Mouse (Mus musculus): ENCODE measurements at regions not wholly inside any gene's neighbourhood (a gene's known extent, or its start where the extent isn't known, plus 50 kb on each side); places are given as distances from the start of the nearest gene placed in this dataset.
A peak's percentile ranks its signal among the peaks of the same experiment; 100 is the strongest.
"Not testable (repeated sequence)": the region's sequence is repeated elsewhere in the genome, so short reads cannot be mapped to it uniquely, and the experiment has no call there.

GRCm38 (mm10) chr9:17987606-17988005, 304.3 kb upstream of the Chordc1 start:
- no peaks in the 10 kb centered on the region for H3K36me3 ChIP-seq (ENCODE audit: control insufficient read depth, insufficient read depth, low read length)
- H3K27ac ChIP-seq (ENCODE audit: low read depth, low read length), result no peak overlapping the region
- no peak overlapping the region for H3K4me3 ChIP-seq (ENCODE audit: low read depth, low read length)
- no peak overlapping the region for H3K4me2 ChIP-seq (ENCODE audit: low read depth, low read length)
- H3K27me3 ChIP-seq (ENCODE audit: control insufficient read depth, insufficient read depth, low read length), result no peaks in the 10 kb centered on the region
- no peak overlapping the region for H3K9ac ChIP-seq (replicated peaks; ENCODE audit: low read depth, low read length)
- H3K9me3 ChIP-seq (ENCODE audit: control insufficient read depth, low read length), result no peaks in the 10 kb centered on the region
- no peaks in the 10 kb centered on the region for H3K4me1 ChIP-seq (ENCODE audit: control insufficient read depth, insufficient read depth, low read length)
- WGBS, result 91% methylated on average over 5 of the region's 5 CpGs
- ATAC-seq (ENCODE audit: low read depth), result no peak

- Histone ChIP-seq H3K4me3 (ENCODE audit: low read depth, low read length) (no peak overlapping the region), H3K4me2 (ENCODE audit: low read depth, low read length) (no peak overlapping the region), H3K4me1 (ENCODE audit: control insufficient read depth, insufficient read depth, low read length) (no peaks in the 10 kb centered on the region), H3K27me3 (ENCODE audit: control insufficient read depth, insufficient read depth, low read length) (no peaks in the 10 kb centered on the region), H3K9me3 (ENCODE audit: control insufficient read depth, low read length) (no peaks in the 10 kb centered on the region), H3K9ac (replicated peaks; ENCODE audit: low read depth, low read length) (no peak overlapping the region), H3K36me3 (ENCODE audit: control insufficient read depth, insufficient read depth, low read length) (no peaks in the 10 kb centered on the region), H3K27ac (ENCODE audit: low read depth, low read length) (no peak overlapping the region)
- peak; percentile 81 for ATAC-seq (ENCODE audit: low read depth)
- WGBS, result 51% methylated on average over 2 of the region's 2 CpGs
These were observed 289.4 kb upstream of the Chordc1 start for GRCm38 (mm10) chr9:18002557-18002956.

GRCm38 (mm10) chr9:18041346-18041745, 250.6 kb upstream of the Chordc1 start:
- WGBS, result 64% methylated on average over 2 of the region's 2 CpGs
- Histone ChIP-seq H3K36me3 (ENCODE audit: control insufficient read depth, insufficient read depth, low read length) (no peaks in the 10 kb centered on the region), H3K9me3 (ENCODE audit: control insufficient read depth, low read length) (no peaks in the 10 kb centered on the region), H3K4me2 (ENCODE audit: low read depth, low read length) (no peak overlapping the region), H3K27ac (ENCODE audit: low read depth, low read length) (no peak overlapping the region), H3K9ac (replicated peaks; ENCODE audit: low read depth, low read length) (no peak overlapping the region), H3K4me1 (ENCODE audit: control insufficient read depth, insufficient read depth, low read length) (no peaks in the 10 kb centered on the region), H3K27me3 (ENCODE audit: control insufficient read depth, insufficient read depth, low read length) (no peaks in the 10 kb centered on the region), H3K4me3 (ENCODE audit: low read depth, low read length) (no peak overlapping the region)
- ATAC-seq (ENCODE audit: low read depth), result no peak

GRCm38 (mm10) chr9:18042636-18043035, 249.3 kb upstream of the Chordc1 start:
- not testable (repeated sequence) for H3K9me3 ChIP-seq (ENCODE audit: control insufficient read depth, low read length); H3K4me1 ChIP-seq (ENCODE audit: control insufficient read depth, insufficient read depth, low read length); H3K4me3 ChIP-seq (ENCODE audit: low read depth, low read length); H3K36me3 ChIP-seq (ENCODE audit: control insufficient read depth, insufficient read depth, low read length); H3K27me3 ChIP-seq (ENCODE audit: control insufficient read depth, insufficient read depth, low read length); H3K4me2 ChIP-seq (ENCODE audit: low read depth, low read length); ATAC-seq (ENCODE audit: low read depth); H3K27ac ChIP-seq (ENCODE audit: low read depth, low read length); H3K9ac ChIP-seq (replicated peaks; ENCODE audit: low read depth, low read length)
- WGBS, result 97% methylated on average over 3 of the region's 3 CpGs

- no peak for ATAC-seq (ENCODE audit: low read depth)
- H3K9me3 ChIP-seq (ENCODE audit: control insufficient read depth, low read length), result no peaks in the 10 kb centered on the region
- no peaks in the 10 kb centered on the region for H3K27me3 ChIP-seq (ENCODE audit: control insufficient read depth, insufficient read depth, low read length)
- no peak overlapping the region for H3K27ac ChIP-seq (ENCODE audit: low read depth, low read length)
- H3K9ac ChIP-seq (replicated peaks; ENCODE audit: low read depth, low read length), result no peak overlapping the region
- no peaks in the 10 kb centered on the region for H3K36me3 ChIP-seq (ENCODE audit: control insufficient read depth, insufficient read depth, low read length)
- no peak overlapping the region for H3K4me3 ChIP-seq (ENCODE audit: low read depth, low read length)
- no peak overlapping the region for H3K4me2 ChIP-seq (ENCODE audit: low read depth, low read length)
- no peaks in the 10 kb centered on the region for H3K4me1 ChIP-seq (ENCODE audit: control insufficient read depth, insufficient read depth, low read length)
These were observed 215.0 kb upstream of the Chordc1 start for GRCm38 (mm10) chr9:18076942-18077341.

GRCm38 (mm10) chr9:18078446-18078845, 213.5 kb upstream of the Chordc1 start:
- not testable (repeated sequence) for H3K9me3 ChIP-seq (ENCODE audit: control insufficient read depth, low read length); H3K27me3 ChIP-seq (ENCODE audit: control insufficient read depth, insufficient read depth, low read length); H3K36me3 ChIP-seq (ENCODE audit: control insufficient read depth, insufficient read depth, low read length); H3K4me3 ChIP-seq (ENCODE audit: low read depth, low read length); H3K4me2 ChIP-seq (ENCODE audit: low read depth, low read length); H3K27ac ChIP-seq (ENCODE audit: low read depth, low read length); H3K9ac ChIP-seq (replicated peaks; ENCODE audit: low read depth, low read length); ATAC-seq (ENCODE audit: low read depth); H3K4me1 ChIP-seq (ENCODE audit: control insufficient read depth, insufficient read depth, low read length)
- 91% methylated on average over 5 of the region's 5 CpGs for WGBS

GRCm38 (mm10) chr9:18079120-18079519, 212.8 kb upstream of the Chordc1 start:
- H3K9ac ChIP-seq (replicated peaks; ENCODE audit: low read depth, low read length); H3K4me2 ChIP-seq (ENCODE audit: low read depth, low read length); H3K27ac ChIP-seq (ENCODE audit: low read depth, low read length); H3K27me3 ChIP-seq (ENCODE audit: control insufficient read depth, insufficient read depth, low read length); H3K36me3 ChIP-seq (ENCODE audit: control insufficient read depth, insufficient read depth, low read length); H3K4me1 ChIP-seq (ENCODE audit: control insufficient read depth, insufficient read depth, low read length); H3K9me3 ChIP-seq (ENCODE audit: control insufficient read depth, low read length); ATAC-seq (ENCODE audit: low read depth); H3K4me3 ChIP-seq (ENCODE audit: low read depth, low read length): not testable (repeated sequence)
- 85% methylated on average over 1 of the region's 1 CpGs for WGBS

Measured in neural tube, embryonic 14.5 days (tissue).